Mouse (Mus musculus): ENCODE results near the gene Rasa3. TPM values are rescaled to one million over a fixed set of nuclear protein-coding genes. Genes with fewer than 3 reads are reported as not detected.
A peak's percentile ranks its signal among the peaks of the same experiment; 100 is the strongest.

Rasa3 gene
- total RNA-seq, 2 experiments from 2014 or later = 32.5 to 39.5 TPM

DNA sequence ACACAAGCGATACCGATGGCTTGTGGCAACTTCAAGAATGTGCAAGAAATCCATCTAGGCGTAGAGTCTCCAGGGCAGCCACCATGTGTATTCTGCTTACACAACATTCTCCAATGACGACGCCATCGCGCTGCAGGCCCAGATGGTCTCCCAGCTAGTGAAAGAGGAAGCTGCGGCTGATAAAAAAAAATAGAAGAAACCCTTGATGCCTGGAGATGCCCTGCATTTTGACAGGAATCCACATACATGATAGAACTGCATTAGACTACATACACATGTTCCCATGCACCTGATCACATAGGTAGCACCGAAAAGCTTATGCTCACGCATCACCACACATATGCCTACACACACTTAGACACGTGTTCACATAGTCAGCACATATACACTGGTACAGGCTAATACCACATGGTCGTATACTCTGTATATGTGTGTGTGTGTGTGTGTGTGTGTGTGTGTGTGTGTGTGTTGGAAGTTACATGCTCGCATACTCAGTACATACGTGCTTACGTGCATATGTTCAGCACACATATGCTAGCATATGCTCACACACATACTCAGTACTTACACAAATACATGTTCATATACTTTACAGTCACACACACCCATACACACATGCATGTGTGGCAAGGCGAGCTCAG is 8.4 kb upstream of the Rasa3 start:
- DNase-seq = no peak

DNA sequence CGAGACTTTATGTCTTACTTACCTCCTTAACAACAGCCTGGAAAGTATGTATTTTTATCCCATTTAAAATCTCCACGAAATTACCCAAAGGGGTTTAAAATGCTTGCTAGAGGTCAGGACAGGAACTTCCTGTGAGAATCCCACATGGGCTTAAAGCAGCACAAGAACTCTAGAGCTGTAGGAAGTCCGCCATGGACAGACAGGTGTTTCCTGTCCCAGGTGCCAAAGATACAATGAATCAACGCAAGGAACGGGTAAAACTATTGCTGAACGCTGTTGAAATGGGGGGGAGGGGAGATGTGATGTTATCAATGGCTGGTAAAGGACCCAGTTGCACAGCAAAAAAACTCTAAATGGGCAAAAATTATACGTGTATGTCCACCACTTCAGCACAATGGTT is 6.7 kb upstream of the Rasa3 start:
- no peak for DNase-seq

DNA sequence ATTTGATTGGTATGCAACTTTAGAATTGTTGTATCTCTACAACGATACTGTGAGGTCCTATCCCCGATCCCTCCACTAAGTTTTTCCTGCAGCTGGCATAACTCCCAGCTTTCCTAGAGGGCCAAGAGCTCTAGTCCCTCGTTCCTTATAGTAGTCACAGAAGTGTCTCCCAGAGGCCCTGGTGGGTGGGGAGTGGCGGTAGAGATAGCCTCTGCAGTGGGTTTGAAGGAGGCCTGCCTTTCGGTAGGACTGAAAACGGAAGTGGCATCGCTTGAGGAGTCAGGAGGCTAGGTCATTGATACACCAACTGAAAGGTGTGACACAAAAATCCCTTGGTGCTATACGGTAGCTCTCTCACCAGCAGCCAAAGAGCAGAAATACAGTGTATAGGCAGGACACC is 779 bp upstream of the Rasa3 start:
- no peak for DNase-seq

GRCm38 (mm10) chr8:13676701-13677412 is 546 bp downstream of the Rasa3 start:
- peak; percentile 74 for DNase-seq

DNA sequence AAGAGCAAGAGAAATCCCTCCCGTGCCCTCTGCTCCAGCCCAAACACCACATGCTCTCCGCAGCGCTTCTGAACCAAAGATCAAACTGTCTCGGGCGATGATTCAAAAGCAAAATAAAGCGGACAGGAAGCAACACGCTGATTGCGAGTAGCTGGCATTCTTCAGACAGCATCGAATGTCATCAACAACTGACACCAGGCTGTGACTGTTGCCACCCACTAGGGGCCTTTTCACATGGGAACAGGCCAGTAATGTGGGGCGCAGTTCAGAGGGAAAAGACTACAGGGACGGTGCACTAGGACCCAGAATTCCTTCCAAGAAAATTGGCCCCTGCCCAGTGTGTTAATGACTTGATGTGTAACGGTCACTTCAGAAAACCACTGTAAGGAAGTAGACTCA is 1.1 kb downstream of the Rasa3 start:
- DNase-seq = peak; percentile 73

DNA sequence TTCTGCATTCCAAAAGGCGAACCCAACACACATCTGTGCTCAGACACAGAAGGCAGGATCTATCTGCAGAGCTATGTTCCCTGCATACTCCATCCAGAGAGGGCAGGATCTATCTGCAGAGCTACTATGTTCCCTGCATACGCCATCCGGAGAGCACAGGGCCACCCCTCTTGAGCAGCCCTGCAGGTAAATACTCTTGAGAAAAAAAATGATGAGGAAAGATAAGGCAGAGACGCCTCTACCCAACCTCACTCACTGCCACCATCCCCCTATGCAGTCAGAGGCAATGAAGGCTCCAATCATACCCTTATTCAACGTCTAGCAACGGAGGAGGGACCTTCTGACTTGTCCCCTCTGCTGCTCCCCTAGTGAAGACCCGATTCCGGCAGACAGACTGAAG is 1.9 kb downstream of the Rasa3 start:
- no peak for DNase-seq

DNA sequence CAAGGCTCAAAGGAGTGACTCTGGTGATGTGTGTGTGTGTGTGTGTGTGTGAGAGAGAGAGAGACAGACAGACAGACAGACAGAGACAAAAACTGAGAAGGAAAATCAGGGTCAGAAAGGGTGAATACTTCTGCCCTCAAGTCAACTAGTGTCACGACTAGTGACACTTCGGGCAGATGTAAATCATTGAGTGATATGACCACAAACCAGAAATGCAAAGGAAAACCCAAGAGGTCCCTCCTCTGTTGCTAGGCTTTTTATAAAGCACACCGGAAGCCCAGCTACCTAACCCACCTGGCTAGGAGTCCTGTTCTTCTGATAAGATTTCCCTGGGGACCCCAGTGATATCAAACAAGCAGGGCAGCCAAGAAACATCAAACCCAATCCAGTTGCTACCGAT is 2.3 kb downstream of the Rasa3 start:
- no peak for DNase-seq

- DNase-seq = no peak
These were observed 3.0 kb downstream of the Rasa3 start for GRCm38 (mm10) chr8:13674294-13675010.

DNA sequence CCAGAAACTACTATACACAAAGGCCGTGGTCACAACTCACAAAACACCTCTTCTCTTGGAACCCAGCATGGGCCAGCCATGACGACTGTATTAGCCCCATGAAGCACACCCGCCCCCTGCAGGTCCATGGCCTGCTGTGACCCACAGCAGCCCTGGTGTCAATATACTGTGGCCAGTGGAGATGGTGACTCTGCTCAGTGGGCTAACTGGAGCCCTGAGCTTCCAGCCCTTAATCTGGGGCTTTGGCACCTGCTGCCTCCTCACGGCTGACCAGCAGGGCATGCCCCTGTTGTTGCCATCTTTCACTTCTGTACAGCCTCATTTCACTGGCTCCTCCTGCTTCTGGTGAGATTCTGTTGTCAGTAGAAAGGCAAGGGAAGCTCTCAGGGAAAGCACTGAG is 4.2 kb downstream of the Rasa3 start:
- DNase-seq = no peak

GRCm38 (mm10) chr8:13671246-13672003 is 6.0 kb downstream of the Rasa3 start:
- no peak for DNase-seq

DNA sequence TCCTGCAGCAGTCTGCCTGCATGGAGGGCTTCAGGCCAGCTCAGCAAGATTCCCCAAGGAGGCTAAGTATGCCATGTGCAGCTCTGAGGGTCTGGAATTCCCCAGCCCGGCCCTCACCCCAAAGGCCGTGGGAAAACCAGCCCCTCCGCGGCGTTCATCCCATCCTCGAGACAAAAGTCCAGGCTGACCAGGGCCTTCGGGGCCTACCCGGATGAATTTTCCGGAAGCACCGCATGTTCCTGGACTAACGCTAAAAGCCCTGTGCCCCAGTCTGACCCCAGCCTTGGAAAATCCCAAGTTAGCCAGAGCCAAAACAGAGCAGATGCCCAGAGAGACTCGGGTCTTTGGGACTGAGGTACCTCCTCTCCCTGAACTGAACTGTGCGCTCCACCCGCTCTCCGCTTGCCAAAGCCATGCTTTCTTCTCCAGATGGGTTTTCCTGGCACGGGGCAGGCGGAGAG is 7.4 kb downstream of the Rasa3 start:
- no peak for DNase-seq

- DNase-seq = no peak
These were observed 9.0 kb downstream of the Rasa3 start for GRCm38 (mm10) chr8:13668367-13668766.

DNA sequence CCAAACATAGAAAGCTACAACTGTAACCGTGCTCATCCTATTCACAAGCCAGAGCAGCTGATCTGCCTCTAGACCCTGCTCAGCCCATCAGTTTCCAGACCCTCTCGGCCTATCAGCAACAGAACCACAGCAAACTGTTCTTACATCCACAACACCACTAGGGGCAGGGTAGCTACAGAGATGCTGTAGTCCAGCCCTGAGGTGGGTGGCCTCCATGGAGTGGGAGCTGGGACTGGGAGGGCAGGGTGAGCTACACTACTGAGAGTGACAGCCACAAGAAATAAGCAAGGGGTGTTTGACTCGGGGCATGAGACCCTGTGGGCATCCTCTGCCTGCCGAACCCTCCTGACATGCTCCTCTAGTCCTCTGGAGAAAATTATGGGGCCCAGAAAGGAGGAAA is 9.5 kb downstream of the Rasa3 start:
- DNase-seq = no peak

- DNase-seq = peak; percentile 68
These were observed 11.5 kb downstream of the Rasa3 start for GRCm38 (mm10) chr8:13665944-13666343.

- DNase-seq = peak; percentile 51
These were observed 11.9 kb downstream of the Rasa3 start for GRCm38 (mm10) chr8:13665538-13665937.

GRCm38 (mm10) chr8:13664711-13665210 is 12.6 kb downstream of the Rasa3 start:
- DNase-seq = no peak

GRCm38 (mm10) chr8:13660323-13660722 is 17.1 kb downstream of the Rasa3 start:
- no peak for DNase-seq

DNA sequence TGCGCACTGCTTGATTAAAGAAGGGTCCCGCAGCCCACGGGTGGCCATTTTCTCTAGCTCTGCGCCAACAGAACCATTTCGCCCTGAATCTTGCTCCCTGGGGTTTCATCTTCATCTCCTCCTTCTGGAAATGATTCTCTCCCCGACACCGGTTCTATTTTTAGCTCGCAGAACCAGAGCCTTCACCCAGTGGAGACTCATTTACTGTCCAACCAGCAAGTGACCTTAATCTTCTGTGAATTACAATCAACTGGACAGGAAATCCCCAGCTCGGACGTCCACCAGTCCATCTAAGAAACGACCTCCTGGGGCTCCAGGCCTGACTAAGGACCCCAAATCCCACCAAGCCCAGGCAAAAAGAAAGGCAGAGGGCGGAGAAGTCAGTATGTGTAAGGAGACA is 19.9 kb downstream of the Rasa3 start:
- no peak for DNase-seq

DNA sequence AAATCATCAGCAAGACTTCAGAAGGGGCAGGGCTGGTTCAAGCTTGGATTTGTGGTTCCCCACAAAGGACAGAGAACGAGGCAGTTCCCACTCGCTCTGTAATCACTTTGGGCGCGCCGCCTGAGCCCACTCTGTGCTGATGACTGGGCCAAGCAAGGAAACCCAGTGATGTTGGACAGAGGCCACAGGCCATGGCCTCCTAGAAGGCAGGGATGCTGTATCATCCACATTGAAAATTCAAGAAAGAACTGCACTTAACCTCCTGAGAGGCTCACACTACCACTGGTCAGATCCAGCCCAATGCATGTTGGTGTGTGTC is 22.4 kb downstream of the Rasa3 start:
- no peak for DNase-seq

DNA sequence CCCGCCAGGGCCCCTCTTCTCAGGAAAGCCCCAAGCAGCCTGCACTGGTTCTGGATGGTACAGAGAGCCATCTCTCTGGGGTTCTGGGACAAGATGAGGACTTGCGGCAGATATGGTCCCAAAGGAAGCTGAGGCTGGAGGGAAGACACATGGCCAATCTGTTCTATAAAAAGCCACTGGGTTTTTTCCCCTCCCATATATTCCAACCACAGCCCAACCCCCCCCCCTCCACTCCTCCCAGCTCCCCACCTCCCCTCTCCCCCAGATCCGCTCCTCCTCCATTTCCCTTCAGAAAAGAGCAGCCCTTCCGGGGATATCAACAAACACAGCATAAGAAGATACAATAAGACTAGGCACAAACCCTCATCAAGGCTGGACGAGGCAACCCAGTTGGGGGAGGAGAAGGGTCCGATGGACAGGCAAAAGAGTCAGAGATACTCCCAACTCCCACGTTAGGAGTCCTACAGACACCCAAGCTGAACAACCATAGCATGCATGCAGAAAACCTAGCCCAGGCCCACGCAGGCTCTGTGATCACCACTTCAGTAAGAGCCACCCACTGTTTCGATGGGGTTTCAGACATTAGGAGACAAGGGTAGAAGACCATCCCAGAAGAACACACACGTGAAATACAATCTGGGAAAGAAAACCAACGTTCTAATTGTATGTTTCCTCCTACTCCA is 22.9 kb downstream of the Rasa3 start:
- no peak for DNase-seq

GRCm38 (mm10) chr8:13650541-13651191 is 26.7 kb downstream of the Rasa3 start:
- DNase-seq = no peak

- no peak for DNase-seq
These were observed 28.3 kb downstream of the Rasa3 start for GRCm38 (mm10) chr8:13649154-13649515.
